Mouse (Mus musculus) limb, embryonic 15.5 days (tissue): ENCODE results near the gene Krtap9-3. TPM values are rescaled to one million over a fixed set of nuclear protein-coding genes. Genes with fewer than 3 reads are reported as not detected.
"Not testable (repeated sequence)": the region's sequence is repeated elsewhere in the genome, so short reads cannot be mapped to it uniquely, and the experiment has no call there.

ENCODE experiments used
- ATAC-seq: fragments of 200-750 bp; cut with Nextera tagmentation; 2 replicates; pipeline ENCODE4 v1.8.0; 2017; ENCODE audit warnings: low read depth, moderate TSS enrichment; ENCODE audit not compliant: insufficient number of reproducible peaks, low FRiP score, low TSS enrichment
- H3K27ac ChIP-seq: fragments of 300-500 bp; sonication (generic); 2 replicates; pipeline ENCODE4 v1.5.1; 2015; ENCODE audit warnings: moderate library complexity, mild to moderate bottlenecking, inconsistent platforms
- H3K27me3 ChIP-seq: fragments of 300-500 bp; sonication (generic); 2 replicates; pipeline ENCODE4 v1.6.1; 2015; ENCODE audit warnings: inconsistent platforms
- H3K36me3 ChIP-seq: fragments of 300-500 bp; sonication (generic); 2 replicates; pipeline ENCODE4 v1.6.1; 2015; ENCODE audit warnings: inconsistent platforms
- H3K4me1 ChIP-seq: fragments of 300-500 bp; sonication (generic); 2 replicates; pipeline ENCODE4 v1.6.1; 2015; ENCODE audit warnings: inconsistent platforms
- H3K4me2 ChIP-seq: fragments of 300-500 bp; sonication (generic); 2 replicates; pipeline ENCODE4 v1.6.1; 2015; ENCODE audit warnings: mild to moderate bottlenecking, inconsistent platforms
- H3K4me3 ChIP-seq: fragments of 300-500 bp; sonication (generic); 2 replicates; pipeline ENCODE4 v1.5.1; 2015; ENCODE audit warnings: mild to moderate bottlenecking, inconsistent platforms
- H3K9ac ChIP-seq: fragments of 300-500 bp; sonication (generic); 2 replicates; pipeline ENCODE4 v1.6.1; 2015; ENCODE audit warnings: inconsistent platforms
- H3K9me3 ChIP-seq: fragments of 300-500 bp; sonication (generic); 2 replicates; pipeline ENCODE4 v1.6.1; 2016; ENCODE audit warnings: inconsistent platforms
- WGBS: fragments of 180-500 bp; shearing (Covaris S2); methylation state at CpG from one replicate; pipeline ENCODE4 v1.1.7; 2015; 5-methylcytosine and 5-hydroxymethylcytosine counted together
- polyA plus RNA-seq: library from polyadenylated mRNA; unstranded; fragments of >200 nt; fragmentation: Nextera tagmentation; extraction: Ambion mirVana; gene quantifications from 2 replicates; pipeline ENCODE4 v1.2.1, GENCODE M21; 2015

The Krtap9-3 gene
- polyA plus RNA-seq, 1 experiment from 2014 or later: not detected

GRCm38 (mm10) chr11:99610089-99610488, 12.2 kb upstream of the Krtap9-3 start, which contains the start of gene Gm11937:
TSS of gene Gm11937 (minus strand) at chr11:99610189.
- H3K36me3 ChIP-seq, H3K9ac ChIP-seq, ATAC-seq, H3K4me3 ChIP-seq, H3K4me1 ChIP-seq, H3K4me2 ChIP-seq, H3K27ac ChIP-seq, H3K9me3 ChIP-seq, H3K27me3 ChIP-seq: not testable (repeated sequence)
- 46% methylated on average over 2 of the region's 2 CpGs for WGBS

GRCm38 (mm10) chr11:99609126-99609525, 11.2 kb upstream of the Krtap9-3 start:
- H3K4me1 ChIP-seq: no peaks in the 10 kb centered on the region
- H3K9ac ChIP-seq: no peak overlapping the region
- 51% methylated on average over 1 of the region's 1 CpGs for WGBS
- H3K27me3 ChIP-seq: no peaks in the 10 kb centered on the region
- no peak overlapping the region for H3K4me2 ChIP-seq
- no peaks in the 10 kb centered on the region for H3K36me3 ChIP-seq
- no peak overlapping the region for H3K27ac ChIP-seq
- H3K4me3 ChIP-seq: no peak overlapping the region
- H3K9me3 ChIP-seq: no peaks in the 10 kb centered on the region
- ATAC-seq: no peak

GRCm38 (mm10) chr11:99603208-99603607, 5.3 kb upstream of the Krtap9-3 start, which contains the start of gene Gm11938:
TSS of gene Gm11938 (minus strand) at chr11:99603308.
- not testable (repeated sequence) for H3K27ac ChIP-seq, H3K9me3 ChIP-seq, H3K9ac ChIP-seq, H3K27me3 ChIP-seq, H3K36me3 ChIP-seq, ATAC-seq, H3K4me2 ChIP-seq, H3K4me3 ChIP-seq, H3K4me1 ChIP-seq
- 28% methylated on average over 1 of the region's 1 CpGs for WGBS

GRCm38 (mm10) chr11:99590981-99591380, 6.9 kb downstream of the Krtap9-3 start, which contains the start of gene Krtap1-3:
TSS of gene Krtap1-3 (minus strand) at chr11:99591339.
- no peaks in the 10 kb centered on the region for H3K9me3 ChIP-seq
- no peak within 1 kb of the TSS for H3K27ac ChIP-seq
- no peak for ATAC-seq
- no peak within 1 kb of the TSS for H3K4me2 ChIP-seq
- no peaks in the 10 kb centered on the region for H3K4me1 ChIP-seq
- no peaks in the 10 kb centered on the region for H3K36me3 ChIP-seq
- 75% methylated on average over 6 of the region's 6 CpGs for WGBS
- H3K9ac ChIP-seq: no peak within 1 kb of the TSS
- no peak within 1 kb of the TSS for H3K4me3 ChIP-seq
- no peaks in the 10 kb centered on the region for H3K27me3 ChIP-seq

GRCm38 (mm10) chr11:99585096-99585495, 12.8 kb downstream of the Krtap9-3 start:
- no peaks in the 10 kb centered on the region for H3K27me3 ChIP-seq

GRCm38 (mm10) chr11:99583245-99583704, 14.6 kb downstream of the Krtap9-3 start, which contains the start of gene Krtap1-4:
TSS of gene Krtap1-4 (minus strand) at chr11:99583654.
- 65% methylated on average over 5 of the region's 5 CpGs for WGBS
- Histone ChIP-seq H3K9ac (no peak within 1 kb of the TSS), H3K4me1 (no peaks in the 10 kb centered on the region), H3K36me3 (no peaks in the 10 kb centered on the region), H3K27ac (no peak within 1 kb of the TSS), H3K27me3 (no peaks in the 10 kb centered on the region), H3K9me3 (no peaks in the 10 kb centered on the region), H3K4me2 (no peak within 1 kb of the TSS), H3K4me3 (no peak within 1 kb of the TSS)
- ATAC-seq: no peak

More at GRCm38 (mm10) chr11:99585096-99585495, 12.8 kb downstream of the Krtap9-3 start:
- ATAC-seq: no peak
- H3K4me1 ChIP-seq: no peaks in the 10 kb centered on the region
- no peak overlapping the region for H3K4me3 ChIP-seq
- H3K4me2 ChIP-seq: no peak overlapping the region
- no peak overlapping the region for H3K9ac ChIP-seq
- 89% methylated on average over 7 of the region's 7 CpGs for WGBS
- no peak overlapping the region for H3K27ac ChIP-seq
- H3K9me3 ChIP-seq: no peaks in the 10 kb centered on the region
- H3K36me3 ChIP-seq: no peaks in the 10 kb centered on the region

GRCm38 (mm10) chr11:99581564-99581963, 16.3 kb downstream of the Krtap9-3 start:
- Histone ChIP-seq H3K9ac (no peak overlapping the region), H3K4me2 (no peak overlapping the region), H3K36me3 (no peaks in the 10 kb centered on the region), H3K4me3 (no peak overlapping the region), H3K27ac (no peak overlapping the region), H3K27me3 (no peaks in the 10 kb centered on the region), H3K4me1 (no peaks in the 10 kb centered on the region), H3K9me3 (no peaks in the 10 kb centered on the region)
- ATAC-seq: no peak
- 79% methylated on average over 6 of the region's 6 CpGs for WGBS

GRCm38 (mm10) chr11:99581051-99581450, 16.9 kb downstream of the Krtap9-3 start:
- no peak overlapping the region for H3K9ac ChIP-seq
- no peaks in the 10 kb centered on the region for H3K9me3 ChIP-seq
- no peaks in the 10 kb centered on the region for H3K4me1 ChIP-seq
- ATAC-seq: no peak
- no peaks in the 10 kb centered on the region for H3K27me3 ChIP-seq
- H3K4me3 ChIP-seq: no peak overlapping the region
- H3K36me3 ChIP-seq: no peaks in the 10 kb centered on the region
- 78% methylated on average over 5 of the region's 5 CpGs for WGBS
- no peak overlapping the region for H3K27ac ChIP-seq
- H3K4me2 ChIP-seq: no peak overlapping the region

- ATAC-seq: no peak
- 78% methylated on average over 6 of the region's 6 CpGs for WGBS
- H3K27me3 ChIP-seq: no peaks in the 10 kb centered on the region
- H3K9ac ChIP-seq: no peak within 1 kb of the TSS
- no peaks in the 10 kb centered on the region for H3K9me3 ChIP-seq
- no peaks in the 10 kb centered on the region for H3K36me3 ChIP-seq
- H3K27ac ChIP-seq: no peak within 1 kb of the TSS
- H3K4me3 ChIP-seq: no peak within 1 kb of the TSS
- no peaks in the 10 kb centered on the region for H3K4me1 ChIP-seq
- no peak within 1 kb of the TSS for H3K4me2 ChIP-seq
Observed at GRCm38 (mm10) chr11:99580636-99581035, 17.3 kb downstream of the Krtap9-3 start, which contains the start of gene Krtap1-5. TSS of gene Krtap1-5 (minus strand) at chr11:99581016.

GRCm38 (mm10) chr11:99574106-99574505, 23.8 kb downstream of the Krtap9-3 start:
- H3K9ac ChIP-seq: no peak overlapping the region
- H3K4me2 ChIP-seq: no peak overlapping the region; the same call in 1 of the 2 replicates
- H3K36me3 ChIP-seq: no peaks in the 10 kb centered on the region
- H3K4me1 ChIP-seq: no peaks in the 10 kb centered on the region
- no peaks in the 10 kb centered on the region for H3K9me3 ChIP-seq
- no peak overlapping the region for H3K4me3 ChIP-seq
- WGBS: 2% methylated on average over 7 of the region's 7 CpGs
- no peak overlapping the region for H3K27ac ChIP-seq
- H3K27me3 ChIP-seq: no peaks in the 10 kb centered on the region
- no peak for ATAC-seq

- Histone ChIP-seq H3K9me3 (no peaks in the 10 kb centered on the region), H3K27me3 (no peaks in the 10 kb centered on the region), H3K4me3 (no peak overlapping the region), H3K27ac (no peak overlapping the region), H3K36me3 (no peaks in the 10 kb centered on the region), H3K4me2 (no peak overlapping the region), H3K9ac (no peak overlapping the region), H3K4me1 (no peaks in the 10 kb centered on the region)
- ATAC-seq: no peak
- WGBS: 71% methylated on average over 4 of the region's 4 CpGs
Observed at GRCm38 (mm10) chr11:99573164-99573563, 24.7 kb downstream of the Krtap9-3 start.

- WGBS: 68% methylated on average over 7 of the region's 7 CpGs
- no peak for ATAC-seq
Observed at GRCm38 (mm10) chr11:99566530-99566929, 31.4 kb downstream of the Krtap9-3 start, which contains the start of gene Krtap3-1. TSS of gene Krtap3-1 (minus strand) at chr11:99566630.

GRCm38 (mm10) chr11:99562580-99562979, 35.3 kb downstream of the Krtap9-3 start:
- H3K36me3 ChIP-seq: no peaks in the 10 kb centered on the region
- H3K4me1 ChIP-seq: no peaks in the 10 kb centered on the region
- no peak overlapping the region for H3K4me3 ChIP-seq
- WGBS: 83% methylated on average over 6 of the region's 6 CpGs
- no peaks in the 10 kb centered on the region for H3K9me3 ChIP-seq
- no peak overlapping the region for H3K4me2 ChIP-seq
- ATAC-seq: no peak
- no peaks in the 10 kb centered on the region for H3K27me3 ChIP-seq
- H3K9ac ChIP-seq: no peak overlapping the region
- no peak overlapping the region for H3K27ac ChIP-seq

More at GRCm38 (mm10) chr11:99566530-99566929, 31.4 kb downstream of the Krtap9-3 start, which contains the start of gene Krtap3-1:
- H3K27ac ChIP-seq: no peak within 1 kb of the TSS
- no peak within 1 kb of the TSS for H3K9ac ChIP-seq
- no peaks in the 10 kb centered on the region for H3K27me3 ChIP-seq
- H3K4me2 ChIP-seq: no peak within 1 kb of the TSS
- H3K36me3 ChIP-seq: no peaks in the 10 kb centered on the region
- no peak within 1 kb of the TSS for H3K4me3 ChIP-seq
- no peaks in the 10 kb centered on the region for H3K9me3 ChIP-seq
- no peaks in the 10 kb centered on the region for H3K4me1 ChIP-seq
